Mouse (Mus musculus) intestine, embryonic 16.5 days (tissue): ENCODE data around the gene AI467606. TPM values are rescaled to one million over a fixed set of nuclear protein-coding genes. Genes with fewer than 3 reads are reported as not detected.

Experiments
- ATAC-seq: fragments of 200-750 bp; cut with Nextera tagmentation; 2 replicates; pipeline ENCODE4 v1.8.0; 2017; ENCODE audit warnings: moderate TSS enrichment, moderate library complexity
- H3K27ac ChIP-seq: fragments of 300-500 bp; sonication (generic); 2 replicates; pipeline ENCODE4 v1.5.1; 2014; ENCODE audit warnings: mild to moderate bottlenecking, low read length
- H3K27me3 ChIP-seq: fragments of 300-500 bp; sonication (generic); replicated peaks from 2 replicates; pipeline ENCODE4 v1.6.1; 2014; ENCODE audit warnings: low read length, control low read depth, mixed read lengths; ENCODE audit not compliant: control insufficient read depth, insufficient read depth
- H3K36me3 ChIP-seq: fragments of 300-500 bp; sonication (generic); 2 replicates; pipeline ENCODE4 v1.6.1; 2014; ENCODE audit warnings: low read length, control low read depth; ENCODE audit not compliant: control insufficient read depth, insufficient read depth
- H3K4me1 ChIP-seq: fragments of 300-500 bp; sonication (generic); 2 replicates; pipeline ENCODE4 v1.6.1; 2014; ENCODE audit warnings: low read length, control low read depth, mixed read lengths; ENCODE audit not compliant: control insufficient read depth, insufficient read depth
- H3K4me2 ChIP-seq: fragments of 300-500 bp; sonication (generic); 2 replicates; pipeline ENCODE4 v1.6.1; 2014; ENCODE audit warnings: low read depth, low read length, control low read depth
- H3K4me3 ChIP-seq: fragments of 300-500 bp; sonication (generic); 2 replicates; pipeline ENCODE4 v1.5.1; 2014; ENCODE audit warnings: mild to moderate bottlenecking, low read length
- H3K9ac ChIP-seq: fragments of 300-500 bp; sonication (generic); 2 replicates; pipeline ENCODE4 v1.6.1; 2014; ENCODE audit warnings: low read depth, low read length
- H3K9me3 ChIP-seq: fragments of 300-500 bp; sonication (generic); 2 replicates; pipeline ENCODE4 v1.6.1; 2016; ENCODE audit warnings: low read length, control low read depth; ENCODE audit not compliant: control insufficient read depth
- WGBS: fragments of 180-500 bp; shearing (Covaris S2); extraction: QIAGEN DNeasy Blood & Tissue Kit; methylation state at CpG from one replicate; pipeline ENCODE4 v1.1.7; 2014; 5-methylcytosine and 5-hydroxymethylcytosine counted together
- polyA plus RNA-seq: library from polyadenylated mRNA; unstranded; fragments of >200 nt; fragmentation: Nextera tagmentation; extraction: Ambion mirVana; gene quantifications from 2 replicates; pipeline ENCODE4 v1.2.1, GENCODE M21; 2015

AI467606 gene
- polyA plus RNA-seq, 1 experiment from 2014 or later: 7.7 TPM

GRCm38 (mm10) chr7:127090154-127091113, 725 bp upstream of the AI467606 start:
- WGBS: 81% methylated on average over 20 of the region's 20 CpGs
- Histone ChIP-seq H3K36me3 (no peaks in the 10 kb centered on the region), H3K4me2 (peak overlapping the region; percentile 40; the same call in 1 of the 2 replicates), H3K27ac (0 out of 2 replicates have a peak overlapping the region, but pooled peaks have one; percentile 28), H3K9me3 (no peaks in the 10 kb centered on the region), H3K4me1 (peaks cover 16% of the 10 kb centered on the region), H3K27me3 (no peaks in the 10 kb centered on the region), H3K9ac (no peak overlapping the region), H3K4me3 (no peak overlapping the region)
- no peak for ATAC-seq

DNA sequence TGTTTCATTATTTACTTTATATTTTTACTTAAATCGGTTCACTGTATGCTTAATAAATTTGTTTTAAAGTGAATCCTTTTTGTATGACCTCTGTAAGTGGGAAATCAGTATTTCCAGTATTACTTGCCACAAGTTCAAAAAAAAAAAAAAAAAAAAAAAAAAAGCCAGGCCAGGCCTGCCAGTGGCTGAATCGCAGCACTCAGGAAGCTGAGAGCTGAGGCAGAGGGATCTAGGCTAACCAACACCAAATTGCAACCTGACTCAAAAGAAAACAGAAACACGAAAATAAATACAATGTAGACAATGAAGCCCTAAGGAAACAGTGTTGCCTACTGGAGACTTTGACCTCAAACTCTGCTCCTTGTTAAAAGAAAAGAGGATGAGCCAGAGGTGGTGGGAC, 2.8 kb downstream of the AI467606 start:
- Histone ChIP-seq H3K9me3 (no peaks in the 10 kb centered on the region), H3K4me3 (no peak overlapping the region), H3K27me3 (no peaks in the 10 kb centered on the region), H3K4me2 (no peak overlapping the region), H3K36me3 (no peaks in the 10 kb centered on the region), H3K4me1 (peaks cover 13% of the 10 kb centered on the region), H3K27ac (no peak overlapping the region), H3K9ac (no peak overlapping the region)
- ATAC-seq: no peak
- WGBS: 71% methylated on average over 3 of the region's 3 CpGs

GRCm38 (mm10) chr7:127096456-127096855, 5.3 kb downstream of the AI467606 start:
- no peaks in the 10 kb centered on the region for H3K27me3 ChIP-seq
- 58% methylated on average over 7 of the region's 7 CpGs for WGBS
- H3K4me2 ChIP-seq: no peak overlapping the region
- H3K4me3 ChIP-seq: no peak overlapping the region
- H3K27ac ChIP-seq: no peak overlapping the region
- no peak for ATAC-seq
- no peaks in the 10 kb centered on the region for H3K9me3 ChIP-seq
- H3K36me3 ChIP-seq: no peaks in the 10 kb centered on the region
- H3K9ac ChIP-seq: no peak overlapping the region
- no peaks in the 10 kb centered on the region for H3K4me1 ChIP-seq

- no peaks in the 10 kb centered on the region for H3K9me3 ChIP-seq
- WGBS: 83% methylated on average over 5 of the region's 5 CpGs
- H3K4me3 ChIP-seq: no peak overlapping the region
- no peak overlapping the region for H3K27ac ChIP-seq
- H3K4me1 ChIP-seq: no peaks in the 10 kb centered on the region
- no peaks in the 10 kb centered on the region for H3K36me3 ChIP-seq
- ATAC-seq: no peak
- no peak overlapping the region for H3K9ac ChIP-seq
- no peaks in the 10 kb centered on the region for H3K27me3 ChIP-seq
- no peak overlapping the region for H3K4me2 ChIP-seq
Measured at GRCm38 (mm10) chr7:127098521-127098920, 7.4 kb downstream of the AI467606 start.

DNA sequence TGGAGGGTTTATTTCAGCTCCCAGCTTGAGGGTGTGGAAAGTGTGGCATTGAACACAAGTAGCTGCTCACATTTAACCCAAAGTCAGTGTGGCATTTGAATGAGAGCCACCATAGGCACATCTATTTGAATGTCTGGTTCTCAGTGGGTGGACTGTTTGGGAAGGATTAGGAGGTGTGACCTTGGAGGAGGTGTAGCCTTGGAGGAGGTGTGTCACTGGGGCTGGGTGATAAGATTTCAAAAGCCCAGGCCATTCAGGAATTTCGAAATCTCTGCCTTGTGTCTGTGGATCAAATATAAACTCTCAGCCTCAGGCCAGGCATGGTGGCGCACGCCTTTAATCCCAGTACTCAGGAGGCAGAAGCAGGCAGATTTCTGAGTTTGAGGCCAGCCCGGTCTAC, 7.8 kb downstream of the AI467606 start:
- WGBS: 90% methylated on average over 4 of the region's 4 CpGs
- Histone ChIP-seq H3K36me3 (no peaks in the 10 kb centered on the region), H3K9me3 (no peaks in the 10 kb centered on the region), H3K9ac (no peak overlapping the region), H3K4me2 (no peak overlapping the region), H3K4me3 (no peak overlapping the region), H3K27me3 (no peaks in the 10 kb centered on the region), H3K27ac (no peak overlapping the region), H3K4me1 (no peaks in the 10 kb centered on the region)
- ATAC-seq: no peak

- Histone ChIP-seq H3K9ac (no peak overlapping the region), H3K4me2 (no peak overlapping the region), H3K4me3 (no peak overlapping the region), H3K4me1 (peaks cover 4% of the 10 kb centered on the region; the same call in 1 of the 2 replicates), H3K27ac (no peak overlapping the region), H3K27me3 (no peaks in the 10 kb centered on the region), H3K9me3 (no peaks in the 10 kb centered on the region), H3K36me3 (no peaks in the 10 kb centered on the region)
- no peak for ATAC-seq
- WGBS: 85% methylated on average over 4 of the region's 4 CpGs
Measured at GRCm38 (mm10) chr7:127099528-127099927, 8.4 kb downstream of the AI467606 start.

DNA sequence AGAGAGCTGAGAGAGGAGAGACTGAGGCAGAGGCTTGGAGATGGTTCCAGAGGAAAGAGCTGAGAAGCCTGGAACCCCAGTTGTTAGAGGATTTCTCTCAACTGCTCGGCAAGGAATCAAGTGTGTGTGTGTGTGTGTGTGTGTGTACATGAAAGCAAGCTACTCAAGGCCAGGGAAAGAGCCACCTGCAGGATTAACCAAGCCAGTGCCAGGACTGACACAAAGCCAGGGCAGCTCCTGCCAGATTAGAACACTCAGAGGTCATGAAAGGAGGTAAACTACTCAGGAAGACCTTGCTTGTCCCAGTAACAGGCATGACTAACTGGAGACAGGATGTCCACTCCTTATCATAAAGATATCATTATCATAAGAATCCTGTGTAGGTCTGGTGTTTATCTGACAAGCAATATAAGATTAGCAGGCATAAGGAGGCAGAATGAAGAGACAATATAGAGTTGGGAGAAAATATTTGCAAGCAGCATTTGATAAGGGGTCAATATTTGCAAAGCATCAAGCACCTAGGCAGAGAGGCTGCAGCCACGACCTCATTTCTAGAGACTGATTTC, 10.4 kb downstream of the AI467606 start:
- no peak for ATAC-seq

GRCm38 (mm10) chr7:127102148-127102547, 11.0 kb downstream of the AI467606 start:
- ATAC-seq: no peak
- no peak overlapping the region for H3K4me3 ChIP-seq
- no peak overlapping the region for H3K27ac ChIP-seq
- no peaks in the 10 kb centered on the region for H3K27me3 ChIP-seq
- no peaks in the 10 kb centered on the region for H3K36me3 ChIP-seq
- no peak overlapping the region for H3K4me2 ChIP-seq
- peaks cover 9% of the 10 kb centered on the region for H3K4me1 ChIP-seq
- 70% methylated on average over 6 of the region's 6 CpGs for WGBS
- no peak overlapping the region for H3K9ac ChIP-seq
- H3K9me3 ChIP-seq: no peaks in the 10 kb centered on the region

More for the DNA sequence above, 10.4 kb downstream of the AI467606 start:
- no peak overlapping the region for H3K4me3 ChIP-seq
- no peaks in the 10 kb centered on the region for H3K36me3 ChIP-seq
- H3K9ac ChIP-seq: no peak overlapping the region
- WGBS: 23% methylated on average over 2 of the region's 2 CpGs
- no peaks in the 10 kb centered on the region for H3K9me3 ChIP-seq
- no peak overlapping the region for H3K27ac ChIP-seq
- H3K4me1 ChIP-seq: peaks cover 9% of the 10 kb centered on the region
- H3K27me3 ChIP-seq: no peaks in the 10 kb centered on the region
- H3K4me2 ChIP-seq: no peak overlapping the region

GRCm38 (mm10) chr7:127103960-127104359, 12.8 kb downstream of the AI467606 start:
- peak overlapping the region; percentile 43; the same call in 1 of the 2 replicates for H3K27ac ChIP-seq

More at GRCm38 (mm10) chr7:127103960-127104359, 12.8 kb downstream of the AI467606 start:
- Histone ChIP-seq H3K4me2 (no peak overlapping the region), H3K4me1 (peaks cover 9% of the 10 kb centered on the region), H3K4me3 (no peak overlapping the region), H3K36me3 (no peaks in the 10 kb centered on the region), H3K27me3 (no peaks in the 10 kb centered on the region), H3K9me3 (no peaks in the 10 kb centered on the region), H3K9ac (peak overlapping the region; percentile 34; the same call in 1 of the 2 replicates)
- ATAC-seq: no peak; the same call in 1 of the 2 replicates
- 62% methylated on average over 6 of the region's 6 CpGs for WGBS
